Mouse (Mus musculus) embryo, embryonic 11.5 days (tissue): ENCODE results near the gene Rbbp8nl.

ENCODE experiments used
- DNase-seq: peaks from one replicate; pipeline ENCODE4 v3.0.0-alpha.2; 2012; ENCODE audit warnings: low read depth, low spot score

Gene Rbbp8nl

GRCm38 (mm10) chr2:180257963-180258865 is 31.5 kb downstream of the Rbbp8nl start:
- DNase-seq: no peak

- DNase-seq: peak; percentile 98
Observed at GRCm38 (mm10) chr2:180257001-180257521, 32.6 kb downstream of the Rbbp8nl start, which contains the start of gene Rps21. Gene Rps21, plus strand, starts transcription at chr2:180257377.

- no peak for DNase-seq
Observed at GRCm38 (mm10) chr2:180256296-180257000, 33.2 kb downstream of the Rbbp8nl start.

DNA sequence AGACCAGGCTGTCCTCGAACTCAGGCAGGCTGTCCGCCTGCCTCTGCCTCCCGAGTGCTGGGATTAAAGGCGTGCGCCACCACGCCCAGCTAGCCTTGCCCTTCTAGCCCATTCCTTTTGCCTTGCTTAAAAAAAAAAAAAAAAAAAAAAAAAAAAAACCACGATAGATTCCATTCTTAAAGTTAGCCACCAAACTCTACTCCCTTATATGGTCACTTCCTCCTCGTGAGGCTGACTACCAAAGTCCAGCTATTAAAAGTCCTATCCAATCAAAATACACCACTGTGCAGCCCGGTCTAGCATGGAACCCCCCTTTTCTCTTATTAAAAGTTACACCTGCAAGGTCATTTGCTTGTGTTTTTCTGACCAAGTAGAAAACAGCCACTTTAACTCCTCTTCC is 34.0 kb downstream of the Rbbp8nl start:
- DNase-seq: no peak

GRCm38 (mm10) chr2:180254436-180255209 is 35.1 kb downstream of the Rbbp8nl start:
- DNase-seq: no peak

- DNase-seq: no peak
Observed at GRCm38 (mm10) chr2:180251838-180252237, 37.8 kb downstream of the Rbbp8nl start.

- peak; percentile 83 for DNase-seq
Observed at GRCm38 (mm10) chr2:180250930-180251611, 38.6 kb downstream of the Rbbp8nl start.

DNA sequence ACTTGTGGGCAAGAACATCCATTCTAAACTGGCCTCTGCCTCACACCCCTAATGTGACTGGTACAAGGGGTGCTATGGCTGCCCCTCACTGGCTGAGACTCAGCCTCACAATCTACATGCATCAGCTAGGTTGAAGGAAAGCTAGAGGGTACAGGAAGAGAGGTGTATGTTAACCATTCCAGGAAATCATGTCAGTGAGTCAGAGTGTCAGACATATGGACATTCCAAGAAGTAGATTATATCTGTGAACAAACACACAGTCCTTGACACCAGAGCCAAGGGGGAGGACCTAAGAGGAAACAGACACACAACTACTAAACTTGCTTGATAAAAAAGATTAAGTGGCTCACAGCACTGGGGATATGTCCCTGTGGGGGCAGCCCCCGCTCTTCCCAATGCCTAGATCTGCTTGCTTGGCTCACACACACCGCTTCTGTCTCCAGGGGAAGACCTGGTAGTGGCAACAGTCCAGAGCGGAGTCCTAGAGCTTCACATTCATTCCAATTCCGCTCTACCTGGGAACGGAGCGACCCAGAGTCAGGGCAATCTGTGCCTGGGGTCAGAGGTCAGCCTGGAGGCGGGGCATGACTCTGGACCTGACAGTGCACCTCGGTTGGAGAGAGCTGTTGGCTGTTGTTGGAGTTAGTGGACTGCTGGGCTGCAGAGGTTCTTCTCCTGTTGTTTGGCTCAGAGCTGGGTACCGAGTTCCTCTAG is 40.6 kb downstream of the Rbbp8nl start:
- DNase-seq: no peak

- no peak for DNase-seq
Observed at GRCm38 (mm10) chr2:180247916-180248315, 41.8 kb downstream of the Rbbp8nl start.

GRCm38 (mm10) chr2:180243108-180243507 is 46.6 kb downstream of the Rbbp8nl start:
- no peak for DNase-seq

- DNase-seq: no peak
Observed at GRCm38 (mm10) chr2:180238591-180238990, 51.1 kb downstream of the Rbbp8nl start.

DNA sequence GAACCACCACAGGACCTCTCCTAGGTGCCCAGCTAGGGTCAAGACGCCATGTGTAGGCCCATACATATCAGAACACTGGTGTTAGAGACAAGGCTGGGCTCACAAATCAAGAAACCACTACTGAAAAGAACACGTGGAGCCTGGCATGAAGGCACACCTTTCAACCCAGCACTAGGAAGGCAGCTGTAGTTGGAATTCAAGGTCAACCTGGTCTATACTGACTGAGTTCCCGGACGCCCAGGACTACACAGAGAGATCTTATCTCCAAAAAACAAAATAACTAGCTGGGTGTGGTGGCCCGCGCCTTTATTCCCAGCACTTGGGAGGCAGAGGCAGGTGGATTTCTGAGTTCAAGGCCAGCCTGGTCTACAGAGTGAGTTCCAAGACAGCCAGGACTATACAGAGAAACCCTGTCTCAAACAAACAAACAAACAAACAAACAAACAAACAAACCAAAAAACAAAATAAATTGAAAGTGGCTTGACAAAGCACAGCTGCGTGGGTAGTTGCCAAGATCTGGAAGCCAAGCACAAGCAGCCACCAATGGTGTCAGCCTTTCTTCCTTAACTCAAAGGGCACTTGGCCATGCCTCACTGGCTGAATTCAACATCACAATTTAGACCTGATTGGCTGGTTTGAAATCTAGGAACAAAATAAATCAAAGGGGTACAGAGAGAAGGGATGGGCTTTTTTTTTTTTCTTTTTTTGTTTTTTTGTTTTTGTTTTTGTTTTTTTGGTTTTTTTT is 51.9 kb downstream of the Rbbp8nl start:
- DNase-seq: no peak

GRCm38 (mm10) chr2:180236930-180237329 is 52.7 kb downstream of the Rbbp8nl start:
- DNase-seq: no peak

DNA sequence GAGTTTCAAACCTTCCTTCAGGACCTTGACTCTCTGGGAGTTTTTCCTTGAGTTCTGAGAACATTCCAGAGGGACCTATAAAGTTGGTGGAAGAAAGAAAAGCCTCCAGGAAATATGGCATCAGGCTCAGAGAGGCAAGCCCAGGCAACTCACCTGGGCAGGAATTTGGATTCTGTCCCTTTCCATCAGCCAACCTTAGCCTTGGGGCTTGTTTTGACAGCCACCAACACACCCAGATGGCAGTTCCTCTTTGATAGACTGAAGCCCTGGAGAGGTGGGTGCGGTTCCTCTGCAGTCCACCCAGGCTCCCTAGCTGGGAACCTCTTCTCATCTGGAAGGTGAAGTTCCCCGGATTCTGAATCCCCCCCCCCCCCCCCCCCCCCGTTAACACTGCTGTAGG is 53.2 kb downstream of the Rbbp8nl start:
- DNase-seq: no peak

GRCm38 (mm10) chr2:180235788-180236187 is 53.9 kb downstream of the Rbbp8nl start:
- no peak for DNase-seq

DNA sequence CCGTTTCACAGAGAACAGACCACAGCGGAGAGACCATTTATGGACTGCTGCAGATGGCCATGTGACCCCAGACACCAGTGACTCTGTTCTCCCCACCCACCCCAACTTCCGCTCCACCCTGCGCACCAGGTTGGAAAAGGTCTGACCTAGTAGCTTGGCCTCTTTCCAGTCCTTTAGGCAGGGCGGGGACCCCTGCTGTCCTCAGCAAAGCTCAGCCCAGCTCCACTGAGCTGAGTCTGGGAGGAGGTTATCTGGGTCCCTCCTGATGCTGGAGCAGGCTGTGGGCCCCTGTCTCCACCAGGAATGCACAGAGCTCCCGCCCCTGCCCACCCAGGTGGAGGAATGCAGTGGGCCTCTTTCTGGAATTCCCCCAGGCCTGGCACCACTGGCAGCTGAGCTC is 54.7 kb downstream of the Rbbp8nl start:
- DNase-seq: no peak

- DNase-seq: no peak
Observed at GRCm38 (mm10) chr2:180234353-180234752, 55.3 kb downstream of the Rbbp8nl start.

- no peak for DNase-seq
Observed at GRCm38 (mm10) chr2:180233101-180233904, 56.4 kb downstream of the Rbbp8nl start.

DNA sequence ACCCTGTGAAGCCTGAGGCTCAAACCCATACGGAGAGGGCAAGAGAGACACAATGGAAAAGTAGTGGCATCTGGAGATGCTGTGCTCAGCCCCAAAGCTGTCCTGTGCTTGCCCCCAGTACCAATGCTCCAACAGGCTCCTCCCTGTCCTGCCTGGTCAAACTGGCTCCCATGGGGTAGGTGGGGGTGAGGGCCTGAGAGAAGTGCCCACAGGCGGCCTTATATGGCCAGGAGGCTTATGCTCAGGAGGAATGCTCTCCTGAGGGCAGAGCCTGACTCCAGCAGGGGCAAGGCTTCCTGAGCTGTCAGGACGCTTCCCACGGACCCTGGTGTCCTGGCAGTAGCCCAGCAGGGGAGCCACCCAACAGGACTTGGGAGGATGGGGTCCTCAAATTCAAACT is 59.2 kb downstream of the Rbbp8nl start:
- DNase-seq: no peak
